Mouse (Mus musculus) heart, postnatal 25 days (tissue): ENCODE measurements around the gene Cwc25. TPM values are rescaled to one million over a fixed set of nuclear protein-coding genes. Genes with fewer than 3 reads are reported as not detected.
"Not testable (repeated sequence)": the region's sequence is repeated elsewhere in the genome, so short reads cannot be mapped to it uniquely, and the experiment has no call there.

Experiments
- DNase-seq: peaks from one replicate; pipeline ENCODE4 v3.0.0; 2022; ENCODE audit warnings: low spot score
- intact Hi-C: fragments of 180-260 bp; cut with DNase I; formaldehyde crosslinking; loops from one replicate; pipeline ENCODE4 v1.15.1; 2025
- total RNA-seq, 2 experiments: library from RNA; stranded (reverse); gene quantifications; 2 replicates each; pipeline ENCODE4 v1.2.3; 2021

Gene Cwc25
- total RNA-seq, 2 experiments from 2014 or later: 7.0 to 7.2 TPM

DNA sequence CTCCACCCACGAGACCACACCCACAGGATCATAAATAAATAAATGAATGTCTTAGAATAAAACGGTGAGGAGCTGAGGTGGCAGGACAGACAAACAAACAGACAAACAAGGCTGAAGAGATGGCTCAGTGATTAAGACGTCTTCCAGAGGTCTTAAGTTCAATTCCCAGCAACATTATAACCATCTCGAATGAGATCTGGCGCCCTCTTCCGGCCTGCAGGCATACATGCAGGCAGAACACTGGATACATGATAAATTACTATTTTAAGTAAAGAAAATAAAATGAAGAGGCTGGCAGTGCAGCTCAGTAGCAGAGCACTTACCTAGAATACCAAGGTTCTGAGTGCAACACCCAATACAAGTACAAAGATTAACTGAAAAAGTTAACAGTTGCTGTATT lies 27.7 kb downstream of the Cwc25 start:
- no peak for DNase-seq
- intact Hi-C loops: no loop called here

DNA sequence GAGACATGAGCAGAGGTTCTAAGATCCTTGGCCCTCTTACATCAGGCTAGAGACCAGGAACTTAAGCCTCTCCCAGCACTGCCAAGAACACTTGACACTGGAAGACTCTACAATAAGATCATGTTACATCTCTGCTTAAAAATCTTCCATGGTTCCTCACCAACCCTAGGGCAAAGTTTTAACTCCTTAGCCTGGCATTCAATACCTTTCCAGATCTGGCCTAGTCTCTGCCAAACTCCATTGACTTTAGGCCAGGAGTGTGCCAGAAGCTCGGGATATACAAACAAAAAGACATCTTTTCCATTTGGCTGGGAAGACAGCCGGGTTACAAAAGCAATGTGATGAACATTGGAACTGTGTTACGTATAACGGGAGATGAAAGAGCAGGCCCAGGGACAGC lies 28.8 kb downstream of the Cwc25 start:
- no peak for DNase-seq
- intact Hi-C loops: no loop called here

- intact Hi-C loops: no loop called here
- DNase-seq: no peak
Observed at GRCm38 (mm10) chr11:97736645-97737044, 29.7 kb downstream of the Cwc25 start.

- intact Hi-C loops, DNase-seq: not testable (repeated sequence)
Observed at GRCm38 (mm10) chr11:97734810-97735209, 31.5 kb downstream of the Cwc25 start.

GRCm38 (mm10) chr11:97733689-97734088 lies 32.7 kb downstream of the Cwc25 start:
- intact Hi-C loops: no loop called here
- DNase-seq: no peak

- intact Hi-C loops: no loop called here
Observed at GRCm38 (mm10) chr11:97728730-97729129, 37.6 kb downstream of the Cwc25 start.

GRCm38 (mm10) chr11:97728311-97728710 lies 38.0 kb downstream of the Cwc25 start:
- intact Hi-C loops: no loop called here
- DNase-seq: no peak

More at GRCm38 (mm10) chr11:97728730-97729129, 37.6 kb downstream of the Cwc25 start:
- DNase-seq: no peak

- DNase-seq: no peak
- intact Hi-C loops: no loop called here
Observed at GRCm38 (mm10) chr11:97723709-97724108, 42.6 kb downstream of the Cwc25 start.

GRCm38 (mm10) chr11:97721338-97721737 lies 45.0 kb downstream of the Cwc25 start:
- intact Hi-C loops: no loop called here
- no peak for DNase-seq

- no peak for DNase-seq
- intact Hi-C loops: no loop called here
Observed at GRCm38 (mm10) chr11:97719041-97719440, 47.3 kb downstream of the Cwc25 start.

GRCm38 (mm10) chr11:97718281-97718860 lies 48.0 kb downstream of the Cwc25 start:
- no peak for DNase-seq
- intact Hi-C loops: no loop called here

DNA sequence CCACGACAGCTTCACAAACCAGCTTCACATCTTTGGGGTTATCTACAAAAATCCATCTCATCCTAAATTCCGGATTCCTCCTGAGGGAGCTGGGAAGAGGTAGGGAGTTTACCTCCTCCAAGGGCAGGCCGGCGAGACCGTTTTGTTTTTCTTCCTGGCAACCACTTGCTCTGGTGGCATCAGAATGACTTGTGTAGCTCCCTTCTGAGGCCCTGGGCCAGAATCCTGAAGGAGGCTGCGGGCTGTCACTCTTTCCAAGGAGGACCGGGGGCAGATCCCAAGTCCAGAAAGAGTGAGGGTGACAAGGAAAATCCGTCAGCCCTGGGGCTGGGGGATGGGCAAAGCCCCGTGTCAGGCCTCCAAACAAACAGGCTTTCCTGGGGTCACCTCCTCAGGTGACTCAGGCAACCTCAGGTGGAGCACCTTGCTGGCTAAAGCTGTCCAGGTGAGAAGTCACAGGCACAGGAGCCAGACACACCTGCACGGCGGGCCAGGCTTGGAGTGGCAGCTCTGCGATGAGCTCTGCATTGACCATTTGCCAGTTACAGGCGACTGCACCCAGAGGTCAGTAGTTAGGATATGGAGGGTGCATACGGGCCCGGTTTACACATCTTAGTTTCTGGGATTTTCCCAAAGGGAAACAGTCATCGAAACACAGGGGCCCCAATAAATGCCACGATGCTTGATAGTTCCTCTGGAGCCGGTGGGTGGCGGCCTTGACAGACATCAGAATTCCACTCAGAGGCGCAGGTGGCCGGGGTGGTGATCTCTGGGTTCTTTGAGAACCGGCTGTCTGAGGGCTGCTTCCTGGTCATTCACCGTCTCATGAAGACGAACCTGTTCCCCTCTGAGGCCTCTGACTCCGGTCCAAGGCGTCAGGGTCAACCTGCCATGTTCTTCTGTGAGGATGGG lies 48.7 kb downstream of the Cwc25 start:
- intact Hi-C loops: no loop called here
- DNase-seq: no peak

- DNase-seq: no peak
- intact Hi-C loops: no loop called here
Observed at GRCm38 (mm10) chr11:97716021-97716420, 50.3 kb downstream of the Cwc25 start.

DNA sequence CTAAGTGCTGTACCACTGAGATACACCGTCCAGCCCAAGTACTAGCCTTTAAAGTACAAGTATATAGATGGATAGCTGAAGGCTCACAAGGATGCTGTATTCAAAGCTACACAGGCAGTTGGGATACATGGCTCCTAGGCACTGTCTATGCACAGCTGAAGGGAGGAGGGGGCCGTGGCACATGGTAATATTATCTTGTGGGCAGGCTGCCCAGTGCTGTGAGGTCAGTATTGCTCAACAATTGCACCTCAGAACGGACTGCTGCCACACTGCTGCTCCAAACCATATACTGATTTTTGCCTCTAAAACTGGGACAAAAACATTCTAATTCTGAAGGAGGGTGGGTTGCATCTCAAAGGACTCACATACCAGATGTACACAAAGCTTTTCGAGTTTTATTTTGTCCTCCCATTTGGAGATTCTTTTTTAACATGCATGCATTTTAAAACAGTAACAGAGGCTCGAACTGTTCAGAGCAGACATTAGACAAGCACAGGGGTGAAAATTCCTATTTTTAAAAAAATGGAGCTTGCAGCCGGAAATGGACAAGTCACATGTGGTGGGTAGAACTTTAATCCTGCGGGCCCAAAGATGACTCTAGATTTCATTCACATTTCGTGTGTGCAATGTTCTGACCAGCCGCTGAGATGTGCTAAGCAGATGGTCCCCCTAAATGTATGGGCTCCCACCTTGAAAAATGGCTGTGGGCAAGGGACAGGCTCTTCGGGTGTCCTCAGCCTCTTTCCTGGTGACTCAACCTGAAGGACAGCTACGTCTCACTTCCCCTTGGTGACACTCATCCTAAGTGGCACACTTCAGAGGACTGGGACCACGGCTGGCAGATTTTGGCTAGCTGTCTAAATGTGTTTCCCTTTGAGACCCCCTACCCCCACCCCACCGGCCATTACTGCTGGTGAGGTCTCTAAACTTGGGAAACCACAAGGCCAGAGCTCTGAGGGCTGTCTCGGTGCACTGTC lies 51.3 kb downstream of the Cwc25 start:
- intact Hi-C loops: no loop called here
- DNase-seq: peak; percentile 31

GRCm38 (mm10) chr11:97714356-97714755 lies 52.0 kb downstream of the Cwc25 start:
- intact Hi-C loops: no loop called here
- no peak for DNase-seq

DNA sequence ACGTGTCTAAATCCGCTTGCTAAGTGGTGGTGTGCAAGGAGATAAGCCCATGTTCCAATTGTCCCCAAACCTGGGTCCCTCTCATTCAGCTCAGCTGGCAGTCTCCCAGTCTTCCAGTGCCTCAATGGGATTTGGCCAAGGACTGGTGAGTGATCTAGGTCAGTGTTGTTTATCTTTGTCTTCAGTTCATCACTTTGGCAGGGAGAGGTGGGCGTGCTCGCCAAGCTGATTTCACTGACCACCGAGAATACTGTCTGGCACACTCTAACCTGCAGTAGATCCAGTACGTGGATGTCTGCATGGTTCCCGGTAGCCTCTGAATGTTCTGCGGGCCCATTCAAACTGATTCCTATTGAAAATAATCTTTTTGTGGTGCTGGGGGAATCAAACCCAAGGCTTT lies 52.5 kb downstream of the Cwc25 start:
- DNase-seq: no peak
- intact Hi-C loops: no loop called here

GRCm38 (mm10) chr11:97712286-97712685 lies 54.1 kb downstream of the Cwc25 start:
- DNase-seq: no peak
- intact Hi-C loops: no loop called here

DNA sequence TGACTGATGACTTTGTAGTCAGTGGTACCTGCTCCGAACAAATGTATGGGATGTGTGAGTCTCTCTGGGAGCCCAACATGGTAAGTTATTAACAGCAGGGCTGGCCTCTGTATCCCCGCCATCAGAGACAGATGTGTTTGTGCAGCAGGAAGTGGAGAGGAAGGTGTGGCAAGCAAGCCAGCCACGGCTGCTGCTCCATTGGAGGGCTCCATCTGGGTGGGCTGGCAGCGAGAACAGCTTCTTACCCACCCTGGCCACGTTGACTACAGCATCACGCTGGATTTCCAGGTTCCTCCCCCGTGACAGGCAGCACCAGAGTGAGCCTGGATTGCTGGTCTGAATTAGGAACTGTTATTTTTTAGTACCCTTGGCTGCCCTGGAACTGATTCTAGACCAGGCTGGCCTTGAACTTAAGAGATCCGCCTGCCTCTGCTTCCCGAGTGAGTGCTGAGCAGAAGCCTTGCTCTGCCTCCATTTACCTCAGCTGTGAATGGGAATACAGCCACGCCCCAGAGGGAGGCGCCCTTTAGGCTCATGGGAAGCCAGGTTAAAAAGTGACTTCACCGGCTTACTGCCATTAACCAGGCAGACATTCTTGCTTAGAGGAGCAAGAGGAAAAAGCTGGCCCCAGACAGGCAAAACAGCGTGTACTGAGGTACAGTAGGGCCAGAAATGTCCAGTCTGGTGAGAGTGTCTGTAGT lies 55.0 kb downstream of the Cwc25 start:
- intact Hi-C loops: no loop called here
- DNase-seq: no peak

DNA sequence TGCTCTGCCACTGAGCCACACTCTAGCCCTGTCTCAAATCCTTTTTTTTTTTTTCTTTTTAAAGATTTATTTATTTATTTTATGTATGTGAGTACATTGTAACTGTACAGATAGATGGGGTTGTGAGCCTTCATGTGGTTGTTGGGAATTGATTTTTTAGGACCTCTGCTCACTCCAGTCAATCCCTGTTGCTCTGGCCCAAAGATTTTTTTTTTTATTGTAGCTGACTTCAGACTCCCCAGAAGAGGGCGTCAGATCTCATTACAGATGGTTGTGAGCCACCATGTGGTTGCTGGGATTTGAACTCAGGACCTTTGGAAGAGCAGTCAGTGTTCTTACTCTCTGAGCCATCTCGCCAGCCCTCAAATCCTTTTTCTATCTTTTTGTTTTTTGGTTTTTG lies 56.3 kb downstream of the Cwc25 start:
- intact Hi-C loops, DNase-seq: not testable (repeated sequence)
